Comparison of ENCODE assay signal across 16 mouse cellular contexts in genomic region chr13:73346131-73346530, GRCm38 (mm10). TPM values are rescaled to one million over a fixed set of nuclear protein-coding genes. Genes with fewer than 3 reads are reported as not detected.
A peak's percentile ranks its signal among the peaks of the same experiment; 100 is the strongest.
DNase-seq lines count a peak whose midpoint lies in the region; ATAC-seq lines count a peak whose summit lies in the region.
"Had no signal": no experiment of that assay in that cellular context is flagged by ENCODE, and none has a peak within 500 bp of the region (broad histone marks: within the 10 kb centered on the region; RNA-seq: fewer than 3 reads in every experiment).

No protein-coding gene starts in this region.

- H3K4me3 ChIP-seq in hindbrain, embryonic 10.5 days, result no peak overlapping the region
- no peak overlapping the region for H3K4me3 ChIP-seq in hindbrain, embryonic 13.5 days
- H3K4me3 ChIP-seq in midbrain, embryonic 10.5 days, result no peak overlapping the region
- H3K4me3 ChIP-seq in midbrain, embryonic 16.5 days (ENCODE audit: low read depth, low read length), result no peak overlapping the region
- H3K4me3 ChIP-seq: embryonic facial prominence, embryonic 15.5 days; forebrain, embryonic 13.5 days; hindbrain, embryonic 12.5 days; liver, embryonic 12.5 days; neural tube, embryonic 12.5 days had no signal

- peak; percentile 33 for DNase-seq in hindbrain, embryonic 10.5 days (ENCODE audit: low spot score)
- no peak for DNase-seq in midbrain, embryonic 10.5 days (ENCODE audit: low spot score)
- DNase-seq in embryo, embryonic 10.5 days (ENCODE audit: low spot score), result peak; percentile 67
- no peak for DNase-seq in left cerebral cortex, adult 11 months (ENCODE audit: low spot score)
- DNase-seq in left cerebral cortex, adult 9 months (ENCODE audit: low spot score in 2 of 2), result no peak
- DNase-seq: adrenal gland, postnatal 14 days; cerebellum, postnatal 14 days; right cerebral cortex, postnatal 4 days had no signal

- H3K36me3 ChIP-seq in hindbrain, embryonic 10.5 days, result no peaks in the 10 kb centered on the region
- H3K36me3 ChIP-seq in hindbrain, embryonic 13.5 days, result no peaks in the 10 kb centered on the region
- H3K36me3 ChIP-seq in midbrain, embryonic 10.5 days, result no peaks in the 10 kb centered on the region
- no peaks in the 10 kb centered on the region for H3K36me3 ChIP-seq in midbrain, embryonic 16.5 days (ENCODE audit: control insufficient read depth, insufficient read depth, low read length)
- H3K36me3 ChIP-seq: embryonic facial prominence, embryonic 15.5 days; hindbrain, embryonic 12.5 days; liver, embryonic 12.5 days; neural tube, embryonic 12.5 days had no signal

- H3K9me3 ChIP-seq in hindbrain, embryonic 10.5 days, result no peaks in the 10 kb centered on the region
- H3K9me3 ChIP-seq in hindbrain, embryonic 13.5 days, result no peaks in the 10 kb centered on the region
- no peaks in the 10 kb centered on the region for H3K9me3 ChIP-seq in midbrain, embryonic 10.5 days (replicated peaks)
- no peaks in the 10 kb centered on the region for H3K9me3 ChIP-seq in midbrain, embryonic 16.5 days (replicated peaks; ENCODE audit: control insufficient read depth, low read length, poor library complexity, severe bottlenecking)
- H3K9me3 ChIP-seq: embryonic facial prominence, embryonic 15.5 days; forebrain, embryonic 13.5 days; hindbrain, embryonic 12.5 days; liver, embryonic 12.5 days; neural tube, embryonic 12.5 days had no signal

- 36% methylated on average over 2 of the region's 2 CpGs for WGBS in hindbrain, embryonic 10.5 days
- 44% methylated on average over 2 of the region's 2 CpGs for WGBS in hindbrain, embryonic 13.5 days
- WGBS in midbrain, embryonic 10.5 days, result 48% methylated on average over 2 of the region's 2 CpGs
- 60% methylated on average over 2 of the region's 2 CpGs for WGBS in midbrain, embryonic 16.5 days

- H3K4me2 ChIP-seq in hindbrain, embryonic 13.5 days, result no peak overlapping the region
- no peak overlapping the region for H3K4me2 ChIP-seq in midbrain, embryonic 16.5 days (ENCODE audit: low read length)
- H3K4me2 ChIP-seq: embryonic facial prominence, embryonic 15.5 days; forebrain, embryonic 13.5 days; hindbrain, embryonic 12.5 days; liver, embryonic 12.5 days; neural tube, embryonic 12.5 days had no signal

- peaks cover 14% of the 10 kb centered on the region for H3K4me1 ChIP-seq in hindbrain, embryonic 10.5 days (replicated peaks)
- H3K4me1 ChIP-seq in hindbrain, embryonic 13.5 days (replicated peaks), result no peaks in the 10 kb centered on the region
- peaks cover 9% of the 10 kb centered on the region for H3K4me1 ChIP-seq in midbrain, embryonic 10.5 days
- H3K4me1 ChIP-seq in midbrain, embryonic 16.5 days (ENCODE audit: control insufficient read depth, insufficient read depth, low read length), result no peaks in the 10 kb centered on the region
- H3K4me1 ChIP-seq: embryonic facial prominence, embryonic 15.5 days; forebrain, embryonic 13.5 days; hindbrain, embryonic 12.5 days; neural tube, embryonic 12.5 days had no signal

- no peak for ATAC-seq in hindbrain, embryonic 13.5 days (ENCODE audit: low FRiP score)
- no peak for ATAC-seq in midbrain, embryonic 16.5 days
- ATAC-seq: forebrain, embryonic 13.5 days; intestine, postnatal 0 days; liver, embryonic 12.5 days had no signal

- no peak overlapping the region for H3K27ac ChIP-seq in hindbrain, embryonic 10.5 days
- no peak overlapping the region for H3K27ac ChIP-seq in hindbrain, embryonic 13.5 days
- H3K27ac ChIP-seq in midbrain, embryonic 10.5 days (replicated peaks), result peak overlapping the region; percentile 52; the same call in 1 of the 2 replicates
- H3K27ac ChIP-seq in midbrain, embryonic 16.5 days (ENCODE audit: low read length), result no peak overlapping the region
- H3K27ac ChIP-seq: embryonic facial prominence, embryonic 15.5 days; forebrain, embryonic 13.5 days; hindbrain, embryonic 12.5 days; liver, embryonic 12.5 days; neural tube, embryonic 12.5 days had no signal

- no peaks in the 10 kb centered on the region for H3K27me3 ChIP-seq in hindbrain, embryonic 10.5 days (ENCODE audit: insufficient read depth, poor library complexity, severe bottlenecking)
- H3K27me3 ChIP-seq in hindbrain, embryonic 13.5 days, result no peaks in the 10 kb centered on the region
- no peaks in the 10 kb centered on the region for H3K27me3 ChIP-seq in midbrain, embryonic 10.5 days (ENCODE audit: low read depth, poor library complexity, severe bottlenecking)
- H3K27me3 ChIP-seq in midbrain, embryonic 16.5 days (ENCODE audit: control insufficient read depth, insufficient read depth, low read depth, low read length), result no peaks in the 10 kb centered on the region
- H3K27me3 ChIP-seq: embryonic facial prominence, embryonic 15.5 days; forebrain, embryonic 13.5 days; hindbrain, embryonic 12.5 days; liver, embryonic 12.5 days; neural tube, embryonic 12.5 days had no signal

- no peak overlapping the region for H3K9ac ChIP-seq in hindbrain, embryonic 13.5 days
- no peak overlapping the region for H3K9ac ChIP-seq in midbrain, embryonic 16.5 days (ENCODE audit: low read depth, low read length)
- H3K9ac ChIP-seq: embryonic facial prominence, embryonic 15.5 days; forebrain, embryonic 13.5 days; hindbrain, embryonic 12.5 days; liver, embryonic 12.5 days; neural tube, embryonic 12.5 days had no signal

RNA-seq across cellular contexts. Expression of gene Ndufs6, which starts 17.8 kb away (rescaled TPM):
- 401 and 402 TPM in 2 replicates for polyA plus RNA-seq in hindbrain, embryonic 10.5 days (2016; fragmentation: Nextera tagmentation; extraction: Ambion mirVana)
- polyA plus RNA-seq in hindbrain, embryonic 13.5 days (2015; fragmentation: Nextera tagmentation; extraction: Ambion mirVana), result 370 and 384 TPM in 2 replicates
- 386 and 389 TPM in 2 replicates for polyA plus RNA-seq in midbrain, embryonic 10.5 days (2016; fragmentation: Nextera tagmentation; extraction: Ambion mirVana)
- polyA plus RNA-seq in midbrain, embryonic 16.5 days (2015; fragmentation: Nextera tagmentation; extraction: Ambion mirVana), result 372 and 392 TPM in 2 replicates

RNA-seq across cellular contexts. Expression of gene Mrpl36, which starts 17.8 kb away (rescaled TPM):
- polyA plus RNA-seq in hindbrain, embryonic 10.5 days (2016; fragmentation: Nextera tagmentation; extraction: Ambion mirVana), result 139 and 152 TPM in 2 replicates
- 86.9 and 96.8 TPM in 2 replicates for polyA plus RNA-seq in hindbrain, embryonic 13.5 days (2015; fragmentation: Nextera tagmentation; extraction: Ambion mirVana)
- 130 and 149 TPM in 2 replicates for polyA plus RNA-seq in midbrain, embryonic 10.5 days (2016; fragmentation: Nextera tagmentation; extraction: Ambion mirVana)
- polyA plus RNA-seq in midbrain, embryonic 16.5 days (2015; fragmentation: Nextera tagmentation; extraction: Ambion mirVana), result 73.0 and 79.7 TPM in 2 replicates

Comparison
In these comparisons a context has a peak if more than half of its experiments do, and no peak if none do; other contexts are left out.
1. DNase-seq: peak in hindbrain, embryonic 10.5 days (single experiment) and embryo, embryonic 10.5 days (single experiment); none in midbrain, embryonic 10.5 days (single experiment), left cerebral cortex, adult 11 months (single experiment) and left cerebral cortex, adult 9 months (0 of 2).